Mouse (Mus musculus) hindbrain, embryonic 10.5 days (tissue): ENCODE results near the gene Tbc1d14. TPM values are rescaled to one million over a fixed set of nuclear protein-coding genes. Genes with fewer than 3 reads are reported as not detected.
A peak's percentile ranks its signal among the peaks of the same experiment; 100 is the strongest.

Experiments
- DNase-seq: peaks from one replicate; pipeline ENCODE4 v3.0.0-alpha.2; 2017; ENCODE audit warnings: low spot score
- H3K27ac ChIP-seq: fragments of 300-500 bp; sonication (generic); 2 replicates; pipeline ENCODE4 v1.5.1; 2016; ENCODE audit warnings: mild to moderate bottlenecking, moderate library complexity
- H3K27me3 ChIP-seq: fragments of 300-500 bp; sonication (generic); 2 replicates; pipeline ENCODE4 v1.6.1; 2016; ENCODE audit warnings: mild to moderate bottlenecking; ENCODE audit not compliant: poor library complexity, insufficient read depth, severe bottlenecking
- H3K36me3 ChIP-seq: fragments of 300-500 bp; sonication (generic); 2 replicates; pipeline ENCODE4 v1.6.1; 2016; ENCODE audit warnings: mild to moderate bottlenecking, moderate library complexity
- H3K4me1 ChIP-seq: fragments of 300-500 bp; sonication (generic); replicated peaks from 2 replicates; pipeline ENCODE4 v1.6.1; 2016; ENCODE audit warnings: mild to moderate bottlenecking
- H3K4me3 ChIP-seq: fragments of 300-500 bp; sonication (generic); 2 replicates; pipeline ENCODE4 v1.5.1; 2016; ENCODE audit warnings: mild to moderate bottlenecking, moderate library complexity
- H3K9me3 ChIP-seq: fragments of 300-500 bp; sonication (generic); 2 replicates; pipeline ENCODE4 v1.6.1; 2016; ENCODE audit warnings: mild to moderate bottlenecking, moderate library complexity
- WGBS: fragments of 180-500 bp; shearing (Covaris S2); methylation state at CpG from one replicate; pipeline ENCODE4 v1.1.7; 2016; 5-methylcytosine and 5-hydroxymethylcytosine counted together
- polyA plus RNA-seq: library from polyadenylated mRNA; unstranded; fragments of >200 nt; fragmentation: Nextera tagmentation; extraction: Ambion mirVana; gene quantifications from 2 replicates; pipeline ENCODE4 v1.2.1, GENCODE M21; 2016

Tbc1d14 gene
- polyA plus RNA-seq, 1 experiment from 2014 or later: 44.4 TPM

- no peak overlapping the region for H3K4me3 ChIP-seq
- 27% methylated on average over 5 of the region's 5 CpGs for WGBS
Observed at GRCm38 (mm10) chr5:36463391-36463790, 129.7 kb downstream of the Tbc1d14 start.

GRCm38 (mm10) chr5:36462810-36463209 is 130.3 kb downstream of the Tbc1d14 start:
- Histone ChIP-seq H3K27me3 (no peaks in the 10 kb centered on the region), H3K27ac (no peak overlapping the region), H3K4me1 (peaks cover 50% of the 10 kb centered on the region), H3K4me3 (no peak overlapping the region), H3K36me3 (peaks cover 9% of the 10 kb centered on the region; the same call in 1 of the 2 replicates), H3K9me3 (no peaks in the 10 kb centered on the region)
- WGBS: 23% methylated on average over 7 of the region's 7 CpGs
- DNase-seq: peak; percentile 76

More at GRCm38 (mm10) chr5:36463391-36463790, 129.7 kb downstream of the Tbc1d14 start:
- H3K27ac ChIP-seq: no peak overlapping the region
- peak; percentile 15 for DNase-seq
- H3K9me3 ChIP-seq: no peaks in the 10 kb centered on the region
- H3K4me1 ChIP-seq: peaks cover 50% of the 10 kb centered on the region
- peaks cover 15% of the 10 kb centered on the region; the same call in 1 of the 2 replicates for H3K36me3 ChIP-seq
- no peaks in the 10 kb centered on the region for H3K27me3 ChIP-seq

GRCm38 (mm10) chr5:36461231-36461630 is 131.8 kb downstream of the Tbc1d14 start:
- DNase-seq: no peak
- WGBS: 67% methylated on average over 2 of the region's 2 CpGs
- H3K4me3 ChIP-seq: no peak overlapping the region
- no peaks in the 10 kb centered on the region for H3K36me3 ChIP-seq
- no peak overlapping the region for H3K27ac ChIP-seq
- no peaks in the 10 kb centered on the region for H3K9me3 ChIP-seq
- H3K27me3 ChIP-seq: 0 out of 2 replicates have a peak, but pooled peaks cover 5% of the 10 kb centered on the region
- peaks cover 43% of the 10 kb centered on the region for H3K4me1 ChIP-seq

GRCm38 (mm10) chr5:36460712-36461111 is 132.4 kb downstream of the Tbc1d14 start:
- H3K36me3 ChIP-seq: no peaks in the 10 kb centered on the region
- H3K27ac ChIP-seq: no peak overlapping the region
- H3K27me3 ChIP-seq: 0 out of 2 replicates have a peak, but pooled peaks cover 5% of the 10 kb centered on the region
- H3K9me3 ChIP-seq: no peaks in the 10 kb centered on the region
- no peak for DNase-seq
- H3K4me1 ChIP-seq: peaks cover 38% of the 10 kb centered on the region
- H3K4me3 ChIP-seq: no peak overlapping the region
- WGBS: 87% methylated on average over 2 of the region's 2 CpGs

- Histone ChIP-seq H3K4me3 (no peak overlapping the region), H3K4me1 (peaks cover 25% of the 10 kb centered on the region), H3K36me3 (no peaks in the 10 kb centered on the region), H3K9me3 (no peaks in the 10 kb centered on the region), H3K27ac (no peak overlapping the region), H3K27me3 (peaks cover 9% of the 10 kb centered on the region; the same call in 1 of the 2 replicates)
- peak; percentile 45 for DNase-seq
- WGBS: 22% methylated on average over 4 of the region's 4 CpGs
Observed at GRCm38 (mm10) chr5:36458926-36459325, 134.2 kb downstream of the Tbc1d14 start.

GRCm38 (mm10) chr5:36457706-36458105 is 135.4 kb downstream of the Tbc1d14 start:
- DNase-seq: no peak
- Histone ChIP-seq H3K36me3 (no peaks in the 10 kb centered on the region), H3K9me3 (no peaks in the 10 kb centered on the region), H3K4me3 (no peak overlapping the region), H3K27me3 (peaks cover 9% of the 10 kb centered on the region; the same call in 1 of the 2 replicates), H3K27ac (no peak overlapping the region), H3K4me1 (peaks cover 13% of the 10 kb centered on the region)
- WGBS: 85% methylated on average over 4 of the region's 4 CpGs

- 87% methylated on average over 6 of the region's 6 CpGs for WGBS
Observed at GRCm38 (mm10) chr5:36452821-36453220, 140.3 kb downstream of the Tbc1d14 start.

GRCm38 (mm10) chr5:36451872-36452389 is 141.1 kb downstream of the Tbc1d14 start:
- no peak overlapping the region for H3K27ac ChIP-seq
- peaks cover 14% of the 10 kb centered on the region for H3K4me1 ChIP-seq
- 67% methylated on average over 10 of the region's 10 CpGs for WGBS
- H3K36me3 ChIP-seq: no peaks in the 10 kb centered on the region
- peaks cover 5% of the 10 kb centered on the region; the same call in 1 of the 2 replicates for H3K27me3 ChIP-seq
- DNase-seq: no peak
- no peaks in the 10 kb centered on the region for H3K9me3 ChIP-seq
- no peak overlapping the region for H3K4me3 ChIP-seq

More at GRCm38 (mm10) chr5:36452821-36453220, 140.3 kb downstream of the Tbc1d14 start:
- Histone ChIP-seq H3K4me1 (peaks cover 14% of the 10 kb centered on the region), H3K27me3 (peaks cover 9% of the 10 kb centered on the region; the same call in 1 of the 2 replicates), H3K4me3 (no peak overlapping the region), H3K9me3 (no peaks in the 10 kb centered on the region), H3K27ac (no peak overlapping the region), H3K36me3 (no peaks in the 10 kb centered on the region)
- no peak for DNase-seq

- Histone ChIP-seq H3K9me3 (no peaks in the 10 kb centered on the region), H3K27ac (no peak overlapping the region), H3K4me3 (no peak overlapping the region), H3K4me1 (peaks cover 22% of the 10 kb centered on the region), H3K36me3 (no peaks in the 10 kb centered on the region), H3K27me3 (peaks cover 4% of the 10 kb centered on the region; the same call in 1 of the 2 replicates)
- WGBS: 28% methylated on average over 9 of the region's 10 CpGs
- peak; percentile 21 for DNase-seq
Observed at GRCm38 (mm10) chr5:36451119-36451518, 142.0 kb downstream of the Tbc1d14 start.

- 83% methylated on average over 6 of the region's 6 CpGs for WGBS
- H3K4me3 ChIP-seq: no peak overlapping the region
- peaks cover 13% of the 10 kb centered on the region for H3K27me3 ChIP-seq
- H3K9me3 ChIP-seq: no peaks in the 10 kb centered on the region
- DNase-seq: no peak
- H3K4me1 ChIP-seq: peaks cover 29% of the 10 kb centered on the region
- H3K27ac ChIP-seq: no peak overlapping the region
- no peaks in the 10 kb centered on the region for H3K36me3 ChIP-seq
Observed at GRCm38 (mm10) chr5:36449710-36450358, 143.2 kb downstream of the Tbc1d14 start.

- 94% methylated on average over 12 of the region's 12 CpGs for WGBS
- Histone ChIP-seq H3K4me1 (peaks cover 29% of the 10 kb centered on the region), H3K9me3 (no peaks in the 10 kb centered on the region), H3K27me3 (peaks cover 16% of the 10 kb centered on the region; the same call in 1 of the 2 replicates), H3K27ac (no peak overlapping the region), H3K36me3 (no peaks in the 10 kb centered on the region), H3K4me3 (no peak overlapping the region)
- no peak for DNase-seq
Observed at GRCm38 (mm10) chr5:36447872-36448271, 145.2 kb downstream of the Tbc1d14 start.

GRCm38 (mm10) chr5:36446166-36446890 is 146.7 kb downstream of the Tbc1d14 start:
- Histone ChIP-seq H3K27ac (no peak overlapping the region), H3K4me1 (peaks cover 20% of the 10 kb centered on the region), H3K4me3 (no peak overlapping the region), H3K27me3 (peaks cover 16% of the 10 kb centered on the region; the same call in 1 of the 2 replicates), H3K36me3 (no peaks in the 10 kb centered on the region), H3K9me3 (no peaks in the 10 kb centered on the region)
- no peak for DNase-seq
- WGBS: 43% methylated on average over 9 of the region's 9 CpGs

- Histone ChIP-seq H3K9me3 (no peaks in the 10 kb centered on the region), H3K4me1 (peaks cover 14% of the 10 kb centered on the region), H3K27me3 (peaks cover 16% of the 10 kb centered on the region; the same call in 1 of the 2 replicates), H3K36me3 (no peaks in the 10 kb centered on the region), H3K27ac (no peak overlapping the region), H3K4me3 (no peak overlapping the region)
- 32% methylated on average over 8 of the region's 8 CpGs for WGBS
- DNase-seq: no peak
Observed at GRCm38 (mm10) chr5:36445028-36445427, 148.0 kb downstream of the Tbc1d14 start.
